Mouse (Mus musculus): ENCODE measurements around the gene Wfdc5.
"Not testable (repeated sequence)": the region's sequence is repeated elsewhere in the genome, so short reads cannot be mapped to it uniquely, and the experiment has no call there.

Wfdc5 gene

DNA sequence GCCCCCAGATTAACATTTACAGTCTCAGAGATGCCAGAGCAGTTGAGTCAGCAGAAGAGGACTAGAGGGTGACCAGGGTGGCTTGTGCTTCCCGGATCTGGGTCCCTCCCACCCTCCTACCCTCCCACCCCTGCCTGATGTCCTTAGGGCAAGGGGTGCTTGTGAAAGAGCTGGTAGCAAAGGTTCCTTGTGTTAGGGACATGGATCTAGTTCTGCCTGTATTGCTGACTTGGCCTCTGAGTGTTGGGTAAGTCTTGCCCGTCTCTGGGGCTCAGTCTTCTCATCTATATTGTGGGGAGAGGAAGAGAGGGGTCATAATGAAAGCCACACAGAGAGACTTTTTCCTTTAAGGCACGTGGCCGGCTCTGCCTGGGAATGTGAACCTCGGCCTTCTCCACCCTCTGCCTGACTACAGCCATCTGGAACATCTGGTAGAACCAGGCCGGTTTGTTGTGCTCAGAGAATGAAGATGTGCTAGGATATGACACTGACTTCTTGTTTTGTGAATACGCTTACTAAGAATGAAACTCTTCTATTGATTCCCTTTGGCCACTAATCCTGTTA, at the start of gene Wfdc5:
Gene Wfdc5 (minus strand): TSS at position 51 of the 564 bp plus-strand sequence.
- no peak for DNase-seq (ENCODE audit: low read depth, low spot score)

DNA sequence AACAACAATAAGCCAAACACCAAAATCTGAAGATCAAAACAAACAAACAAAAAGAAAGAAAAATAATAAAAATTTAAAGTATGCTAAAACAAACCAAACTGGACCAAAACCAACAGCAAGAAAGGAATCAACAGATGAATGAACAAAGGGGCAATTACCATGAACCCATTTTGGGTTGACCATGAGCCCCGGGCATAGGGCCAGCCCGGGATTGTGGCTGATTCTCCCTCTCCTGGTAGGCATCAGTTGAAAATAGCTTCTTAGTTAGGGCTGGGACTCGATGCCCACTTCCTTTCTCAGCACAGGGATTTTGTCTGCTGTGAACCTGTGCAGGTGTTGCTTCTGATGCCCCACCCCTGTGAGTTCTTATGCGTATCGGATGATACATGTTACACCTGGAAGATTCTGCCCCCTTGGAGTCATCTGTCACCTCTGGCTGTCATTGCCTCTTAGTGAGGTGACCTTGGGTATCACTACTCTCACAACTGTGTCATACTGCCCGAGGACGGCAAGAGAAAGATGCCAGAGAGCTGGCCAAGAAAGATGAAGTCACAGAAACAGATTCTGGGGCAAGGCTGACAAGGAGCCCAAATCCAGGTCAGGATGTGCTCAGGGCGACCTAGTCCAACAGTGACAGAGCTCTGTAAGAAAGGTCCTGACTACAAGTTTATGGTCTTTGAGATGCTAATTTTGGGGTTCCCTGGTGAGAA, 46.0 kb upstream of the Wfdc5 start:
- no peak for DNase-seq (ENCODE audit: low read depth, low spot score)

DNA sequence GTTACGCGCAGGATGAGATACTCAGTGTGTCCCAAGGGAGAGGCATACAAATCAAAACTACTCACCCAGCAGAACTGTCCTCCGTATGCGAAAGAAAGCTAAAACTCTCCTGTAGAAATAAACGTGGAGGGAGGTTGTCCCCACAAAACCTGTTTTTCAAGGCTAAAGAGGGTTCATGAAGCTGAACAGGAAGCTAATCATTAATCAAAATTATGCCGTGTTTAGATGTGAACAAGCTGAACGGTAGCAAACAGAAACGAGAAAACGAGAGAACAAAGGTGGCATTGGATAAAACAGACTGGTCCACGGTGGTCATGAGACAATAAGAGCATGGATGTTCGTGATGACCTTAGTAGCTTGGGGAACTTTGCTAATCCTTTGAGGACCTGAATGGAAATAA, 39.0 kb upstream of the Wfdc5 start, which contains the start of gene Wfdc15b:
Gene Wfdc15b (minus strand): TSS at position 139 of the 400 bp plus-strand sequence.
- DNase-seq (ENCODE audit: low read depth, low spot score): no peak

DNA sequence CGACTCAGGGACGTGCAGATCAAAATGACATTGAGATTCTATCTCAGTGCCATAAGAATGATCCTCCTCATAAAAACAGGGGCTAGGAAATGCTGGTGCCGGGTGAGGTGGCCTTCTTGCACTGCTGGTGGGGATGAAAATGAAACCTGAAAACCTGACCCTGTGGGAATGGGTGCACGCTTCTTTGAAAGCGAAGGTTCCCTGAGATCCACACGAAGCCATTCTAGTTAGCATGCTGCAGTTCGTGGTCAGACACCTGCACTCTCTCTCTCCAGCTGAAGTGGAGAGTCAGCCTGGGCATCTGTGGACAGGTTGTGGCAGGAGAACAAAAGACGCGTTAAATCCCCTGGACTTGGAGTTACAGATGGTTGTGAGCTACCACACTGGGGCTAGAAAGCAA, 36.8 kb upstream of the Wfdc5 start:
- no peak for DNase-seq (ENCODE audit: low read depth, low spot score)

DNA sequence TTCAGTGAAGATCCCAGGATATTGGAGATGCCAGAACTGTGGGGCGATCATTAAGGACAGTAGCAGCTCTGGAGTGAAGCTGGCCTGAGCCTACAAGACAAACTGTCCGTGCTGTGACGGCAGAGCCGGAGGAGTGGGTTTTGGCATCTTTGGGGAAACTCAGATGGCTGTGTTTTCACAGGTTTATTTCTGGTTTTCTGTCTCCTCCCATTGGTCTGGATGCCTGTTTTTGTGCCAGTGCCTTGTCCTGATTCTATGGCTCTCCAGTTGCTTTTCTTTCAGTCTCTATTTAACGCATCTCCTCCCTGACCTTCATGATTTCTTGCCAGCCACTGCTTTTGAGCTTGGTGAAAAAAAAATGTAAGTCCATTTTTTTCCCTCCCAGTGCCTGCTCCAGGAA, 30.2 kb upstream of the Wfdc5 start:
- DNase-seq (ENCODE audit: low read depth, low spot score): no peak

DNA sequence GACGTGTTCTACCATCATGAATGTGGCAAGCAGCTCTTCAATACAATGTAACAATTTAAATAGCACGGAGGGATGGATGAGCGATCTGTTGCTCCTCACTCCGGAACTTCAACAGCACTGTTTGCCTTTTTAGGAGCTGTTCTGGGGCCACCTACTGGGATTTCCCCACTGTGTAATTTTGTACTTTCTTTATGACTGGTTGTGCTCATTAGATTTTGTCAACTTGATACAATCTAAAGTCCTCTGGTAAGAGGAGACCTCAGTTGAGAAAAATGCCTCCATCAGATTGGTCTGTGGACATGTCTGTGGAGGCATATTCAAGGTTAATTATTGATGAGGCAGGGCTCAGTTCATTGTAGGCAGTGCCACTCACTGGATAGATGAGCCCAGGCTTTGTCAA, 28.4 kb upstream of the Wfdc5 start:
- DNase-seq (ENCODE audit: low read depth, low spot score): peak; percentile 34

DNA sequence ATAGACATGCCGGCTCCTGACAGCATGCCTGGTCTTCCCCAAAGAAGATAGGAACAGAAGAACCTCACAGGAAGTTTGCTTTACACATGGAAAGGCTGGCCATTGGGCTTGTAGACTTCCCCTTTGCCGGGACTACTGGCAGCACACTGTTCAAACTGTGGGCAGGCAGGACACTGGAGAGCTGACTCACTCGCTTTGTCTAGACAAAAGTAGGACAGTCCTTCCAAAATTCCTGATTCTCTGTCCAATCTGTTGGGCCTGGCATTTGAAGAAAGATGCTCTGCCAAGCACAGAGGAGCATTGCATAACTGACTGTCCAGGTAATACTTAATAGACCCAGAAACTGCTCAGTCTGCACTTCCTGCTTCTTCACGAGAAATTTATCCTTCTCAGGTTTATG, 24.1 kb upstream of the Wfdc5 start:
- no peak for DNase-seq (ENCODE audit: low read depth, low spot score)

DNA sequence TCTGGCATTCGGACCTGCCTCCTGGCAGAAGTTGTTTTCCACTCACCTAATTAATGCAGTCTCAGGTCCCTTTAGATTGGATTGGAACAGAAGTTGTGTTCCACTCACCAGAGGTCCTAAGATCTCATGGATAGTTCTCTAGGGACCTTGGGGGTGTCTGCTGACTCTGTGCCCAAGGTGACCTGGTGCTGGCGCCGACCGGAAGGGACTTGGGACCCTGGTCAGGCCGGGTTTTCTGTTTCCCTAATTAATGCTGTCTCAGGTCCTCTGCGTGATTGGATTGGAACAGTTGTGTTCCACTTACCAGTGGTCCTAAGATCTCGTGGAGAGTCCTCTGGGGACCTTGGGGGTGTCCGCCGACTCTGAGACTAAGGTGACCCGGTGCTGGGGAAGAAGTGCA, 23.5 kb upstream of the Wfdc5 start:
- not testable (repeated sequence) for DNase-seq (ENCODE audit: low read depth, low spot score)

DNA sequence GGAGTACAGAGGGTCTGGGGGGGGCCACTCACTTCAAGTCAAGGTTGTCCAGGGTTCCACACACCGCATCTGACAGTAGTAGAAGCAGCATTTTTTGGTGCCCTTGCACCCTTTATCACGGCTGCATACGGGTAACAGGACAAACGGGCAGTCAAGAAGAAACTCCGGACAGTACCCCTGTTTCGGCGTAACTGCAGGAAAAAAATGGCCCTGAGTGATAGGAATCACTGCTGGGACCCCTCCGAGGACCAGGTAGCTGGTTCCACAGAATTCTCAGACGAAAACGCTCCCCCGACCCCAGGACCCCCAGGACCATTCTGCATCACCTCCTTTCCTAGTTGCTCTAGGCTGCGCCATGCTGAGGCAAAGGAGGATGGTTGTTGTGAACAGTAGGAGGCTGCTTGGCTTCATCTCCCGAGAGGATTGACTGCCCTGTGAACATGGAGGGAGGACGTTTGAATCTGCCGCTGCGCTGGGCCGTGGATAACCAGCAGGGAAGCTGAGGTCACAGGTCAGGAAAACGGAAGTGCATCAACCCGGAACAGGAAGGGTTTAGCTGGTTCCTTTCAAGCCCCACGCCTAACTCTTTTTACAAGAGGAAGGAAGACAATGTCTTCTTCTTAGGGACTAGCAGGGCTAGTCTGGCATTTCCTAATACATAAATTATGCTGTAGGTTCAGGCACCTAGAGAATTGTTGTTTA, 17.2 kb upstream of the Wfdc5 start, which contains the start of gene Wfdc15a:
Gene Wfdc15a (minus strand): TSS at position 505 of the 702 bp plus-strand sequence.
- no peak for DNase-seq (ENCODE audit: low read depth, low spot score)

DNA sequence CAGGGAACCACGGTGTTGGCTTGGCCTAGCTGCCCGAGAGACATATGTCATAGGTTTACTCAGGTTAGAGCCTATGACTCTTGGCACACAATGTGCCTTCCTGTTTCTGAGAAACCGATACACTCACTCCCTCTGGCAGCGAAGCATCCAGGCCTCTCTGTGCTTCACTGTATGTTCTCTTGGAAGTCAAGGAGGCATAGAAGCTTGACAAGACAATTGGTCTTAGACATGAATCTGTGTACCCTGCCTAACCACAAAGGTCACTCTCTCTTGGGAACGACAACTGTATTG, 14.1 kb upstream of the Wfdc5 start:
- no peak for DNase-seq (ENCODE audit: low read depth, low spot score)

DNA sequence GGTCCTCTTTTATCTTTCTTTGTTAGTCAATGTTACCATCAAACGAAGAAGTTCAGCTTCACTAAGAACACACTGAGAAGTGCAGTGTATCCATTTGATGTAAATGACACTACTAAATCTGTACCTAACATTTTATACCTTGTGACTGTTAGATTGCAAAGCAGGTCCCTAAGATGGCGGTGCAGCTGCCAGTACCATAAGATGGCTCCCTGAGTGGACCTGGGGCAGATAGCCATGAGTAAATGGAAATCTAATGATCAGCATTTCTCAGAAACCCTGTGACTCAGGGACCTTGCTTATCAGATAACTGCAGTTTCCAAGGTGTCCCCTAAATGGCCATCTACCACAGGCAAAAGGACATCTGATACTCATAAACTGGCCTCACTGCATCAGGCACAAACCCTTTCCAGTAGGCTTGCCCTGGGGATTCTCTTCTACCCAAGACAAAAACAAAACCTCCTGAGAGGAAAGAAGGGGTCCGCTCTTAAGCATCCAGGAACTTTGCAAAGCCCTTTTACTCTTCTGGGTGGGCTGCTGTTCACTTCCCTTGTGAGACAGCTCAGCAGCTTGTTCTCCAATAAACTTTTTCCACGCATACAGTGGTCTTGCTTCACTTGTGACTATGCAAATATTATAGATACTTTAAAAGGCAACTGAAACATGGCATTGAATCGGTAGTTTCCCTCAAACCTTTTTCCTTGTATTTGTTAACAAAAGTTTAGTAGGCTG, 13.6 kb upstream of the Wfdc5 start:
- no peak for DNase-seq (ENCODE audit: low read depth, low spot score)

DNA sequence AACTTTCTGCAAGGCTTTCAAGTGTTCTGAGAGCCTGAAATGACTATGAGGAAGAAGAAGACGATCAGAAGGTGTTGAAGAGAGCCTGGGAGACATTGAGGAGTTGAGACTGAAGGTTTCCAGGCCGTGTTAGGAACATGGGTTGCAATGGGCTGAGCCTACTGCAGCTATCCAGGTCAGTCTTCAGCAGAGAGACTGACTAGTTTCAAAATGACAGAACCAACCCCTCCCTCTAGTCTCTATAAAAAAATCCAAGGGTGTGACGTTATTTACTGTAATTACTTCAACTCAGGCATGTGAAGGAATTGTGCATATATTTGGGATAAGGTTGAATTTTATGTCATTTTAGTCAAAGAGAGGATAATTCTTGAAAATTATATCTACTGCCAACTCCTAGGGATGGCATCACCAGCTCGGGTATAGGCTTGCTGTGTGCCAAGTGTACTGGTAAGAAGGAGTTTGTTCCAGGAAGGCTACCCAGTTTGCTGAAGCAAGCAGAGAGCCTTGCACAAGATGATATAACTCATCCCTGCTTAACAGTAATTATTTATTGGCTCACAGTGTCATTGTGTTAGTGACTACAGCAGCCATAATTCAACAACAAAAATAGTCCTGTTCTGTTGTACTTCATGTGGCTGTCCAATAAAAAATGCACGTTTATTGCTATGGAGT, 12.6 kb upstream of the Wfdc5 start:
- DNase-seq (ENCODE audit: low read depth, low spot score): no peak

DNA sequence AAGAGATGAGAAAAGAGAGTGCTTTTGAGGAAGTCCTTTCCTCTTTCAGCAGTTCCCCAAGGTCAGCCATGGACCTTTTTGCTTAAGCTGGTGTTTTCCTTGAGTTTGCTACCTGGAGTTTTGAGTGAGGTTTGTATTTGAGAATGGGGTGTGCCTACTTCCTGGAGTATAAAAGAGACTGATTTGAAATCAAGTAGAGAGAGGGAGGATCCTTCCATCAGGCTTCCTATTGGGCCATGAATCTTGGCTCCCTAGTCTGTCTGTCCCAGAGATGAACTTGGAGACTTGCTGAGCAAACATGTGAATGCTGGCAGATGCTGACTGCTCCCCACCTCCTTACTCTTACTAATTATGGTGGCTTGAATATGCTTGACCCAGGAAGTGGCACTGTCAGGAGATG, 9.7 kb upstream of the Wfdc5 start:
- DNase-seq (ENCODE audit: low read depth, low spot score): no peak

DNA sequence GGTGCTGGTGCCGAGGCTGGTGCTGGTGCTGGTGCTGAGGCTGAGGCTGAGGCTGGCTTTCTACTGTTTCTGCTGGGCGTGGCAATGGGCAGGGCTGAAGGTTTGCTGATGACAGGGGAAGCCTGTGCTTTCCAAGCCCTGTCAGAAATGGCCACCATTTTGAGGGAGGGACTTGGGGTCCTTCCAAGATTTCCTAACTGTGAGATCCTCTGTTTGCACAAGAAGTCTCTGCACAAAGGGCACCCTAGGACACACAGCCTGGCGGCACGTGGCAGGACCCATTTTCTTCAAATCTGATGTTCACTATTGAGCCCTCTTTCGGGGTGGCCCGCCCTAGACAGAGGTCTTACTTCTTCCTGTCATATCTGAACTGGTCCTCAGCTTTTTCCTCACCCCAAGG, 8.0 kb upstream of the Wfdc5 start, which contains the start of gene Wfdc12:
Gene Wfdc12 (minus strand): TSS at position 33 of the 400 bp plus-strand sequence.
- DNase-seq (ENCODE audit: low read depth, low spot score): no peak

DNA sequence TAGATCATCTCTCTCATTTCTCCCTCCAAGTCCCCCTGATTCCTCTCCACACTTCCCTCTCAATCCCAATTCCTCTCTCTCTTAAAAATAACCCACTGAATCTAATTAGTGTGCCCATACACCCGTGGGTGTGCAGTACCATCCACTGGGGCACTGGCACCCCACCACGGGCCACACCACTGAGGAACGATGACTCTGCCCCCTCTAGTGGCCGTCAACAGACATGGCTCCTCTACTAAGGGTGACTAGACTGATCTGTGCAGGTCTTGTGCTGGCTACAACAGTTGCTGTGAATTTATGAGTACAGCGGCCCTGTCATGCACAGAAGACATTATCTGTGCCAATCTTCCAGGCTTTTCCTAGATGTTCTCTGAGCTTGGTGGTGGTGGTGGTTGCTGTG, 6.2 kb upstream of the Wfdc5 start:
- peak; percentile 63 for DNase-seq (ENCODE audit: low read depth, low spot score)

DNA sequence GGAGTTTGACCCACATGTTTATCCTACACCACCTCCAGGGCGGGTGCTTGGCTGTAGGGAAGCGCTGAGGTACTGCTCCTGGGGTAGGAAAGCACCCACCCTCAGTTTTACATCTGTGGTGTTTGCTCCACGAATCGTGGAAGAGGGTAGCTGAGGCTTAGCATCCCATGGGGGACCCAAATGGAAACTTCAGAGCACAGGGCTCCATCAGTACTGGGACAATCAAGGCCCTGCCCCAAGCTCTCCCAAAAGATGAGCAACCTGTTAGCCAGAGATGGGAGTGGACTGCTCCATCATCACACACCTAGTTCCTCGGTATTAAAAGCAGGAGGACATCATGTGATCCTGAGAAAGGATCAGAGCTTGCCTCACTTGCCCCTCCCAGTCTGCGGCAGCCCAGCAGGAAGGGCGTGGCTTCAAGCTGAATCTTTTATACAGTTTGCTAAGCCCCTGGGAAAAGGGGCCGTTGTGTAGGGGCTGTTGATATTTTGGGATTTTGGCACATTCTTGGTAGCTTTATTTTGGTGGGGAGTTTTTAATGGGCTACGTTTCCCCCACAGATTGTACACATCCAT, 1.7 kb upstream of the Wfdc5 start:
- peak; percentile 22 for DNase-seq (ENCODE audit: low read depth, low spot score)

DNA sequence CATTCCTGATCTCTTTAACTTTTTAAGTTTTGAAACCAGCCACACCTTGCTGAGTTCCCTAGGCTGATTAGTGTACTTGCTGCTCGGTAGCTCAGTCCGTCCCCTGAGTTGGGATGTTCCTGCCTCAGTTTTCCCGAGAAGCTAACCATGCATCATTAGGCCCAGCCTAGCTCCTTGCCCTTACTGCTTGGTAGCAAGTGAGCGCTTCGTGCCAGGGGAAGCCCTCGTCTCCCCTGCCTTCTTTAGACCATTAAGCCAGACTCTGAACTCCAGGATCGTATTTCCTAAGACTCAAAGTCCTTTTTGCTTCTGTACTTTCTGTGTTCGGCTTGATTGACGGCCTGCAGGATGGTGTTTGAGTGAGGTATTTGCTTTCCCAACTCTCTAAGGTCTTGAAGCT, 798 bp upstream of the Wfdc5 start:
- DNase-seq (ENCODE audit: low read depth, low spot score): no peak

DNA sequence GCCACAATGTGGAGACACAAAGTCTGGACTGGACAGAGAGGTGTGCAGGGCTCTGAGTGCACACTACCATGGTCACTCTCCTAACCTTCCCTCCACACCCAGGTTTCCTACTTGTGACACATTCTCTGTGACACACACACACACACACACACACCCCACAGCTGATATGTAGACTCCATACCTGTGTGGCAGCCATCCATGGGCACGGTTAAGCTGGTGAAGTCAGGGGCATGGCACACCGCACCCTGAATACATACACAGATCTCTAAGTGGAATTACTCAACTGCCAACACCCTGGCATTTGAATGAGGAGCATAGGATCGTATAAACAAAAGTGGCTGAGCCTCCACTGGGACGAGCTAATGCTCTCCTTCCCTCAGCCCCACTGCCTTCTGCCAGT, 1.8 kb downstream of the Wfdc5 start:
- DNase-seq (ENCODE audit: low read depth, low spot score): no peak

DNA sequence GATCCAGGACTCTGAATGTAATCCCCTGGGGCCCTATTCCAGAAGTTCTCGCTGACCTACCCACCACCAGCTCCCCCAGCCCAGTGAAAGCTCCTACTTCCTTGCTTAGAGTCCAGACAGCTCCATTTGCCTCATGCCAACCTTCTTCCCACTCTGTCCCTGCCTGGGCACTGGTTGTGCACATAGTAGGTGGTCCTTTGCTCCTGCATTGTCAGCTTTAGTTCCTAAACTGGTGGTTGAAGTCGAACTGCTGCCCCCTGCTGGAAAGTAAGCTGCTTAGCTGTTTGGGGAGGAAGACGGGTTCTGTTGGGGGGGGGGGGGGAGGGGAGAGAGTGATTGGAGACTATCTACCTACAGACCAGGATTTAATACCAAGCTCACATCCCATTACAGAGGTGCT, 2.4 kb downstream of the Wfdc5 start:
- peak; percentile 75 for DNase-seq (ENCODE audit: low read depth, low spot score)

DNA sequence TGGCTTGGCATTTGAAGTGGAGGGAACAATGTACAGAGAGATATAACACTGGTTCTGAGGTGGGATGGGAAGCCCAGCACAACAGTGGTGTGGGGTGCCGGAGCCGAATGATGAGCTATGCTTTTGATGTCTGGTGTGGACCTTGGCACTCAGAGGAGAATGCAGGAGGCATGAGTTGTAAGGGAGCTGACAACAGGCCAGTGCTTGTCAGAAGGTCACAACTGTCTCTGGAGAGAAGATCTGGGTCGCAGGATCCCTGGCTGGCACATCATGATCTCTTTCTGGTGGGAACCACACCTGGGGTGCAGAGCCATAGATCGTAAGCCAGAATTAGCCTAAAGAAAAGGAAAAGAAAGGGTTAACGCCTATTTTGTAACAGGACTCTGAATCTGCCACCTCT, 4.7 kb downstream of the Wfdc5 start:
- no peak for DNase-seq (ENCODE audit: low read depth, low spot score)

DNA sequence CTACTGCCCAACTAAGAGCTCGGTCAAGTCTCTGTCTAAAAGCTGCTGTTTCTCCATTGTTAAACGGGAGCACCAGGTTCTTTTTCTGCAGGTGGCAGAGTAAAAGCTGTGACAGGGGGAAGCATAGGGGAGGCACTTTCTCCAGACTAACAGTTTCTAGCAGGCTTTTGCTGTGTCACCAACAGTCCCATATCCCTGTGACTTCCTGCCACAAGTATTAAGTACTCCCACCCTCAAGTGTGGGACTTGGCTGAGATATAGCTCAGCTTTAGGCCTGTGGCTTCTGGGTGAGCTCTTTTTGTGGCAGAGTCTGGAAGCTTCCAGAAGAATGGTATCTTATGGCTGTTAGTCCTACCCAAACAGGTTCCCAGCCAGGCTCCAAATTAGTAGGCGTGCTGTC, 6.7 kb downstream of the Wfdc5 start:
- DNase-seq (ENCODE audit: low read depth, low spot score): no peak

Data from CD4-positive, CD25-positive, alpha-beta regulatory T cell, adult 2 months (primary cell).